Mouse (Mus musculus): ENCODE measurements around the gene Nos1ap. TPM values are rescaled to one million over a fixed set of nuclear protein-coding genes. Genes with fewer than 3 reads are reported as not detected.

Nos1ap gene
- polyA plus RNA-seq, 1 experiment from 2014 or later, result 14.6 TPM

DNA sequence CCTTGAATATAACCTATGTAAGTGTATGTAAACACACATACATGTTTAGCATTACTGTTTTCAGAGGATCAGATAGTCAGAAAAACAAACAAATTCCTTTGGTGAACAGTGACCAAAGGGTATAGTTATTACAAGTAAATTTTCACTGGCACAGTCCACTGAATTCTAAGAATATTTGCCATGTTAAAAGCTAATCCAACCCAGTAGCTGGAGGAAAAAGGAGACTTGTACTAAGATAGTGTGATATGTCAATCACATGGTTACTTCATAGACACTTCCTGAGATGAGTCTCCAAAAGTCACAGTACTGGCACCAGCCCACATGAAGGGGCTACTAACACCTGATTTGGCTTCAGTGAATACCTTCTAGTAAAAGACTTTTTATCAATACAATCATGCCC is 156.0 kb downstream of the Nos1ap start:
- no peak overlapping the region for H3K4me3 ChIP-seq (ENCODE audit: low read length)
- no peaks in the 10 kb centered on the region for H3K36me3 ChIP-seq (ENCODE audit: control insufficient read depth, insufficient read depth)
- peaks cover 11% of the 10 kb centered on the region for H3K4me1 ChIP-seq (ENCODE audit: control insufficient read depth, insufficient read depth, low read length)
- H3K4me2 ChIP-seq (ENCODE audit: low read depth, low read length), result no peak overlapping the region
- no peak overlapping the region for H3K27ac ChIP-seq (ENCODE audit: low read length)
- no peaks in the 10 kb centered on the region for H3K27me3 ChIP-seq (ENCODE audit: control insufficient read depth, insufficient read depth, low read length)
- H3K9me3 ChIP-seq (replicated peaks; ENCODE audit: control insufficient read depth, low read length), result no peaks in the 10 kb centered on the region
- H3K9ac ChIP-seq (ENCODE audit: low read length), result no peak overlapping the region
- no peak for ATAC-seq (replicated peaks; ENCODE audit: extremely low read depth, insufficient read depth, low FRiP score)

DNA sequence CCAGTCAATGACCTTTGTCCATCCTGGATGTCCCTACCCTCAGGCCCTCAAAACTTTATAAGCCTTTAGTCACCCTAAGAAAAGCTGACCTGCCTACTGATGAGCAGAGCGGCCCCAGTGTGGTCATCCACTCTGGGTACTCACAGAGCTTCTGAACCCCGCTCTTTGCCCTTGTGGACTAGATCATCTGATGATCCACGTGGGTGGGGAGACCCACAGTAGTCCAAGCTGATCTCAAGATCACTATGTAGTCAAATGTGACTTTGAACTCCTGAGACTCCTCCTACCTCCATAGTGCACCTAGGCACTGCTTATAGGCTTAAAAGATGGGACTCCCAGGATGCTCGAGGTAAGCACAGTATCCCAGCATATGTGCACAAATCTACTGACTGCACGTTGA is 157.4 kb downstream of the Nos1ap start:
- H3K9ac ChIP-seq (ENCODE audit: low read length), result no peak overlapping the region
- H3K9me3 ChIP-seq (replicated peaks; ENCODE audit: control insufficient read depth, low read length), result no peaks in the 10 kb centered on the region
- 87% methylated on average over 5 of the region's 5 CpGs for WGBS
- ATAC-seq (replicated peaks; ENCODE audit: extremely low read depth, insufficient read depth, low FRiP score), result no peak
- no peaks in the 10 kb centered on the region for H3K36me3 ChIP-seq (ENCODE audit: control insufficient read depth, insufficient read depth)
- peaks cover 11% of the 10 kb centered on the region for H3K4me1 ChIP-seq (ENCODE audit: control insufficient read depth, insufficient read depth, low read length)
- H3K27ac ChIP-seq (ENCODE audit: low read length), result no peak overlapping the region
- no peak overlapping the region for H3K4me2 ChIP-seq (ENCODE audit: low read depth, low read length)
- no peak overlapping the region for H3K4me3 ChIP-seq (ENCODE audit: low read length)
- no peaks in the 10 kb centered on the region for H3K27me3 ChIP-seq (ENCODE audit: control insufficient read depth, insufficient read depth, low read length)

DNA sequence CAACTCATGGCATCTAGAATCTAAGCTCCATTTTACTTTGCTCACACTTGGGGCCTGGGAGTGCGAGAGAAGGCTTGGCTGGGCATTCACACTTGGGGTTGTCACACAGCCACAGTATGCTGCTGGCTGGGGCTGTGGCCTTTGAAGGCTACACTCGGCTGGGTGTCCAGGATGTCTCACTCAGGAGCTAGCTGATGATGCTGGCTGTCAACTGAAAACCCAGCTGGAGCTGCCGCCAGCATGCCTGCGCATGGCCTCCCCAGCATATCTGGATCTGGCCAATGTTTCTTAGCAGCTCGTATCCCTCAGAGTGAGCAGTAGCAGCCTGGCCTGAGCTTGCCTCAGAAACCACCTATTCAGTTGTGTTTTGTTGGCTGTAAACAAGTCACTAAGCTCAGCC is 158.3 kb downstream of the Nos1ap start:
- Histone ChIP-seq H3K27ac (ENCODE audit: low read length) (0 out of 2 replicates have a peak overlapping the region, but pooled peaks have one; percentile 3), H3K27me3 (ENCODE audit: control insufficient read depth, insufficient read depth, low read length) (no peaks in the 10 kb centered on the region), H3K4me2 (ENCODE audit: low read depth, low read length) (no peak overlapping the region), H3K9ac (ENCODE audit: low read length) (no peak overlapping the region), H3K4me3 (ENCODE audit: low read length) (no peak overlapping the region), H3K9me3 (replicated peaks; ENCODE audit: control insufficient read depth, low read length) (no peaks in the 10 kb centered on the region), H3K36me3 (ENCODE audit: control insufficient read depth, insufficient read depth) (no peaks in the 10 kb centered on the region), H3K4me1 (ENCODE audit: control insufficient read depth, insufficient read depth, low read length) (peaks cover 11% of the 10 kb centered on the region)
- 33% methylated on average over 5 of the region's 5 CpGs for WGBS
- peak; percentile 80 for ATAC-seq (replicated peaks; ENCODE audit: extremely low read depth, insufficient read depth, low FRiP score)

DNA sequence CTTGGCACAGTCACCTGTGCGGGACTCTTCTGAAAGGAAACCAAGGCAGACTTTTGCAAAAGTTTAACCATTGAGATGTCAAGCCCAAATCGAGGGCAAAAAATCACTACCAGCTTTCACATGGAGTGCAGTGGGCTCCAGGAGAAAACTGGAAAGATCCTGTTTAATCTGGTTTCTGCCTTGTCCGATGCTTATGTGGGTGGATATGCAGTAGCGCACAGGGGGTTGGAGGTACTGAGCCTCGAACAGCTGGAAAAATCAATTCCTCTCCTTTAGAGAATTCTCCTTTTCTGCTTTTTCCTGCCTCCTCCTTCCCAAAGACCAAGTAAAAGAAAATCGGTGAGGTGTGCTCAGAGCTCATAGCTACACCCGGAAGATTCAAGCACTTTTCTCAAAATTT is 159.0 kb downstream of the Nos1ap start:
- no peak overlapping the region for H3K4me3 ChIP-seq (ENCODE audit: low read length)
- H3K27me3 ChIP-seq (ENCODE audit: control insufficient read depth, insufficient read depth, low read length), result no peaks in the 10 kb centered on the region
- WGBS, result 92% methylated on average over 7 of the region's 7 CpGs
- no peaks in the 10 kb centered on the region for H3K36me3 ChIP-seq (ENCODE audit: control insufficient read depth, insufficient read depth)
- H3K9me3 ChIP-seq (replicated peaks; ENCODE audit: control insufficient read depth, low read length), result no peaks in the 10 kb centered on the region
- ATAC-seq (replicated peaks; ENCODE audit: extremely low read depth, insufficient read depth, low FRiP score), result no peak
- no peak overlapping the region for H3K9ac ChIP-seq (ENCODE audit: low read length)
- no peak overlapping the region for H3K4me2 ChIP-seq (ENCODE audit: low read depth, low read length)
- no peak overlapping the region for H3K27ac ChIP-seq (ENCODE audit: low read length)
- H3K4me1 ChIP-seq (ENCODE audit: control insufficient read depth, insufficient read depth, low read length), result peaks cover 8% of the 10 kb centered on the region

DNA sequence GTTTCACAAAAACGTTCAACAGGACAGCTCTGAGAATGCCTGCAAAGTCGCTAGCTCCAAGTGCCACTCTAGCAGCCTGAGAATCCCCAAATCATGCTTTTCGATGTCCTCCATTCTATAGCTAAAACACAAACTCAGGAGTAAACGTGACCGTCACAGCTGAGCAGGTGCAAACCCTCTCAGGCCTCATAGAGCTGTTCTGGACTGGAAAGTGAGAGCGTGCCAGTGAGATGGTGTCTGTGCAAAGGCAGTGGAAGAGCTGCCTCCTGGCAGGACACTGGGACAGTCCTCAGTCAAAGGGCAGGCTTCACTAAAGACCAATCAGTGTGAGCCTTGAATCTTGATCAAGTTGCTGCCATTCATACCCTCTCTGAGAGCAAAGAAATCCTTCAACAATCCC is 160.0 kb downstream of the Nos1ap start:
- H3K9ac ChIP-seq (ENCODE audit: low read length), result no peak overlapping the region
- H3K4me3 ChIP-seq (ENCODE audit: low read length), result no peak overlapping the region
- peaks cover 4% of the 10 kb centered on the region; the same call in 1 of the 2 replicates for H3K4me1 ChIP-seq (ENCODE audit: control insufficient read depth, insufficient read depth, low read length)
- H3K27me3 ChIP-seq (ENCODE audit: control insufficient read depth, insufficient read depth, low read length), result no peaks in the 10 kb centered on the region
- no peaks in the 10 kb centered on the region for H3K36me3 ChIP-seq (ENCODE audit: control insufficient read depth, insufficient read depth)
- H3K9me3 ChIP-seq (replicated peaks; ENCODE audit: control insufficient read depth, low read length), result no peaks in the 10 kb centered on the region
- H3K27ac ChIP-seq (ENCODE audit: low read length), result no peak overlapping the region
- ATAC-seq (replicated peaks; ENCODE audit: extremely low read depth, insufficient read depth, low FRiP score), result no peak
- WGBS, result 78% methylated on average over 6 of the region's 6 CpGs
- no peak overlapping the region for H3K4me2 ChIP-seq (ENCODE audit: low read depth, low read length)

DNA sequence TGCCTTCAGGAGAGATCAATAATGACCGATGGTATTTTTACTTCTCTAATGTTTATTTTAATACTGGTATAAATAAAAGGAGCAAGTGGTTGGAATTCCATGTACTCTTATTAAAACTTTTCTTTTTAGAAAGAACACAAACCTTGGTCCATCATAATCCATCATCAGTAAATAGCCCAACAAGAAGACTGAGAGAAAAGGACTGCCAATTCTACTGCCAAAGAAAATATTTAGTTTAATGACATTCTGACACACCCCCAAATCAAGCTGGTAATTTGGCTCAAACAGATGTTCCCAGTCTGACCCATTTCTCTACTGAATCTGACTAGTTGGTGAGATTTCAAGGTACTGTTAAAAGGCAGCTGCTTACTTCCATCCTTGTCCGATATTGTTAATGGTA is 161.5 kb downstream of the Nos1ap start:
- no peak overlapping the region for H3K4me2 ChIP-seq (ENCODE audit: low read depth, low read length)
- peaks cover 4% of the 10 kb centered on the region; the same call in 1 of the 2 replicates for H3K4me1 ChIP-seq (ENCODE audit: control insufficient read depth, insufficient read depth, low read length)
- H3K36me3 ChIP-seq (ENCODE audit: control insufficient read depth, insufficient read depth), result no peaks in the 10 kb centered on the region
- WGBS, result 88% methylated on average over 2 of the region's 2 CpGs
- no peaks in the 10 kb centered on the region for H3K9me3 ChIP-seq (replicated peaks; ENCODE audit: control insufficient read depth, low read length)
- H3K9ac ChIP-seq (ENCODE audit: low read length), result no peak overlapping the region
- no peak overlapping the region for H3K27ac ChIP-seq (ENCODE audit: low read length)
- no peaks in the 10 kb centered on the region for H3K27me3 ChIP-seq (ENCODE audit: control insufficient read depth, insufficient read depth, low read length)
- ATAC-seq (replicated peaks; ENCODE audit: extremely low read depth, insufficient read depth, low FRiP score), result no peak
- no peak overlapping the region for H3K4me3 ChIP-seq (ENCODE audit: low read length)

DNA sequence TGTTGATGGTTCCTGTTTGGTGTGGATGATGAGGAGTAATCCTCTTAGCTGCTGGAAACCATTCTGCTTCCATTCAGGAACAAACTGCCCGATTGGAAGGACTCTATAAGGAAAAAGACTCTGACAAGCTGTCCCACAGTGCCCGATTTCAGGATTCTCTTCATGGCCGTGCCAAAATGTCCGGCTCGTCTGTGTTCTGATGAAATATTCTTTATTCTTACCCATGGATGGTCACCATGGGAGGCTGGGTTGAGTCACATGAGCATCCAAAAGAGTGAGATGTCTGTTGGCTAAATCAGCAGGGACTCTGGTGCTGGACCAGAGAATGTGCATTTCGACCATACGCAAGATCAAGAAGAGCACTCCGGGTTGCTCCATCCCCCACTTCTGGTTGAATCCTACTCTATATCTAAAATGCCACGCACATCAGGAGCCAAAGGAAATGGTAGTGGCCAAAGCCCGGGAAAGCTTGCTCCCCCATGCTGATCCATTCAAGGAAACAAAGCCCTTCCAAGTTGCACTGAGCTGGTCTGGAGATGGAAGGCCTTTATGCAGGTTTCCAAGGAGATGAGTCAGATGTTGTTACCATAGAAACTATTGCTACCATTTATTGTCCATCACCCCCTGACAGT is 165.3 kb downstream of the Nos1ap start:
- 89% methylated on average over 10 of the region's 10 CpGs for WGBS
- H3K4me1 ChIP-seq (ENCODE audit: control insufficient read depth, insufficient read depth, low read length), result no peaks in the 10 kb centered on the region
- no peak overlapping the region for H3K27ac ChIP-seq (ENCODE audit: low read length)
- no peaks in the 10 kb centered on the region for H3K9me3 ChIP-seq (replicated peaks; ENCODE audit: control insufficient read depth, low read length)
- H3K27me3 ChIP-seq (ENCODE audit: control insufficient read depth, insufficient read depth, low read length), result no peaks in the 10 kb centered on the region
- no peak overlapping the region for H3K4me3 ChIP-seq (ENCODE audit: low read length)
- ATAC-seq (replicated peaks; ENCODE audit: extremely low read depth, insufficient read depth, low FRiP score), result no peak
- H3K36me3 ChIP-seq (ENCODE audit: control insufficient read depth, insufficient read depth), result no peaks in the 10 kb centered on the region
- H3K9ac ChIP-seq (ENCODE audit: low read length), result no peak overlapping the region
- no peak overlapping the region for H3K4me2 ChIP-seq (ENCODE audit: low read depth, low read length)

DNA sequence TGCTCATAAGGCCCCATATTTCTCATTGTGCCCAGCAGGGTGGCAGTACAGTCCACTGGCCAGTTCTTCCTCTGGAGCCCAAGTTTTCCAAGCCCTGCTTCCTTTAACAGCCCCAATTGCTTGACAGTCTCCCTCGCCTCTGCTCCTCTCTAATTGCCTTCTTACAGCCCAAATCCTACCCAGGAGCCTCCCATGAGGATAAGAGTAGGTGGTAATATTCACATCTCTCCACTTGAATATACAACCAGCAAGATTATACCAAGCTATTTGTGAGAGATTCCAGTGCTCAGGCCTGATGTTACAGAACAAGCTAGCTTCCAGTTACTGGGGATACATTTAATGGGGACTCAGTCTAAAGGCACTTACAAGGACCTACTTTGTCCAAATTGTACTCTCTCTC is 166.6 kb downstream of the Nos1ap start:
- no peaks in the 10 kb centered on the region for H3K36me3 ChIP-seq (ENCODE audit: control insufficient read depth, insufficient read depth)
- H3K4me1 ChIP-seq (ENCODE audit: control insufficient read depth, insufficient read depth, low read length), result no peaks in the 10 kb centered on the region
- no peak overlapping the region for H3K4me2 ChIP-seq (ENCODE audit: low read depth, low read length)
- no peak for ATAC-seq (replicated peaks; ENCODE audit: extremely low read depth, insufficient read depth, low FRiP score)
- H3K27me3 ChIP-seq (ENCODE audit: control insufficient read depth, insufficient read depth, low read length), result no peaks in the 10 kb centered on the region
- no peak overlapping the region for H3K27ac ChIP-seq (ENCODE audit: low read length)
- WGBS, result 77% methylated on average over 1 of the region's 1 CpGs
- no peak overlapping the region for H3K9ac ChIP-seq (ENCODE audit: low read length)
- H3K4me3 ChIP-seq (ENCODE audit: low read length), result no peak overlapping the region
- no peaks in the 10 kb centered on the region for H3K9me3 ChIP-seq (replicated peaks; ENCODE audit: control insufficient read depth, low read length)

DNA sequence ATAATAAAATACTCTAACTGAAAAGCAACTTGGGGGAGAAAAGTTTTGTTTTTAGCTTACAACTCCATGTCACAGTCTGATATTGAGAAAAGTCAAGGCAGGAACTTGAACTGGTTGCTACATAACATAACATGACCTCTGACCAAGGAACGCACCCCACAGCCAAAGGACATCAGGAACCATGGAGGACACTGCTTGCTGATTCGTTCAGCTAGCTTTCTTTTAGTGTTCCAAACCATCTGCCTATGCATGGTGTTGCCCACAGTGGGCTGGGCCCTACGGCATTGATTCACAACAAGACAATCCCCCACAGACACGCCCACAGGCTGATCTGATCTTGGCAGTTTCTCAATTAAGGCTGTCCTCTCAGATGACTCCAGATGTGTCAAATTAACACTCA is 167.5 kb downstream of the Nos1ap start:
- Histone ChIP-seq H3K9me3 (replicated peaks; ENCODE audit: control insufficient read depth, low read length) (no peaks in the 10 kb centered on the region), H3K4me2 (ENCODE audit: low read depth, low read length) (no peak overlapping the region), H3K27me3 (ENCODE audit: control insufficient read depth, insufficient read depth, low read length) (no peaks in the 10 kb centered on the region), H3K27ac (ENCODE audit: low read length) (no peak overlapping the region), H3K36me3 (ENCODE audit: control insufficient read depth, insufficient read depth) (no peaks in the 10 kb centered on the region), H3K4me1 (ENCODE audit: control insufficient read depth, insufficient read depth, low read length) (no peaks in the 10 kb centered on the region), H3K4me3 (ENCODE audit: low read length) (no peak overlapping the region), H3K9ac (ENCODE audit: low read length) (no peak overlapping the region)
- 85% methylated on average over 4 of the region's 4 CpGs for WGBS
- no peak for ATAC-seq (replicated peaks; ENCODE audit: extremely low read depth, insufficient read depth, low FRiP score)
